Mouse (Mus musculus): Measurements from ENCODE around the gene Igsf9.

- peak; percentile 98 for TF ChIP-seq CTCF (IDR thresholded peaks at IDR 0.05; ENCODE audit: borderline replicate concordance, insufficient read depth, low read depth, low read length)
- no peak for TF ChIP-seq POLR2A (IDR thresholded peaks at IDR 0.05; ENCODE audit: borderline replicate concordance, insufficient read depth, low read length)
These were observed 47.1 kb downstream of the Igsf9 start for GRCm38 (mm10) chr1:172528701-172529100.
